Mouse (Mus musculus) MEL (cell line): Measurements from ENCODE around the gene Spry1. TPM values are rescaled to one million over a fixed set of nuclear protein-coding genes. Genes with fewer than 3 reads are reported as not detected.
A peak's percentile ranks its signal among the peaks of the same experiment; 100 is the strongest.

Experiments used
- DNase-seq: peaks from one replicate; pipeline ENCODE4 v3.0.0; 2011; ENCODE audit warnings: low read depth, low spot score
- H3K27ac ChIP-seq: 2 replicates; pipeline ENCODE4 v1.5.1; 2012; ENCODE audit warnings: low read depth, mild to moderate bottlenecking, control low read depth, low read length, moderate library complexity; ENCODE audit not compliant: control insufficient read depth
- H3K27me3 ChIP-seq, 2 experiments: fragments of 150-350 bp in 1 of 2; sonication (generic) in 1 of 2; 2 replicates each; pipeline ENCODE4 v1.6.1; 2012; ENCODE audit warnings: low read length in 2 of 2, mild to moderate bottlenecking in 2 of 2, improper control_type of control experiment in 1 of 2, moderate library complexity in 1 of 2; ENCODE audit not compliant: insufficient read depth in 2 of 2, control insufficient read depth in 1 of 2
- H3K36me3 ChIP-seq, 2 experiments: 2 replicates each; pipeline ENCODE4 v1.6.1; 2012 to 2014; ENCODE audit warnings: low read length in 2 of 2, improper control_type of control experiment in 1 of 2, inconsistent platforms in 1 of 2, mild to moderate bottlenecking in 1 of 2; ENCODE audit not compliant: insufficient read depth in 2 of 2, control insufficient read depth in 1 of 2
- H3K4me1 ChIP-seq, 2 experiments: fragments of 150-350 bp in 1 of 2; sonication (generic) in 1 of 2; 2 replicates each; pipeline ENCODE4 v1.6.1; 2012; ENCODE audit warnings: low read length in 2 of 2, improper control_type of control experiment in 1 of 2, mild to moderate bottlenecking in 1 of 2; ENCODE audit not compliant: insufficient read depth in 2 of 2, control insufficient read depth in 1 of 2
- H3K4me3 ChIP-seq, 2 experiments: fragments of 150-350 bp in 1 of 2; sonication (generic) in 1 of 2; 2 replicates each; pipeline ENCODE4 v1.5.1; 2012; ENCODE audit warnings: low read depth in 2 of 2, low read length in 2 of 2, mild to moderate bottlenecking in 2 of 2, moderate library complexity in 2 of 2, control low read depth in 1 of 2, improper control_type of control experiment in 1 of 2; ENCODE audit not compliant: control insufficient read depth in 1 of 2, insufficient read depth in 1 of 2
- H3K79me2 ChIP-seq: 2 replicates; pipeline ENCODE4 v1.6.1; 2012; ENCODE audit warnings: mild to moderate bottlenecking, low read length, moderate library complexity; ENCODE audit not compliant: control insufficient read depth, poor library complexity, insufficient read depth
- H3K9ac ChIP-seq: 2 replicates; pipeline ENCODE4 v1.6.1; 2012; ENCODE audit warnings: low read depth, mild to moderate bottlenecking, control low read depth, low read length, moderate library complexity; ENCODE audit not compliant: control insufficient read depth, poor library complexity, severe bottlenecking
- H3K9me3 ChIP-seq: fragments of 150-350 bp; sonication (generic); replicated peaks from 2 replicates; pipeline ENCODE4 v1.6.1; 2012; ENCODE audit warnings: mild to moderate bottlenecking, low read length, improper control_type of control experiment, moderate library complexity; ENCODE audit not compliant: insufficient read depth
- CHD1 ChIP-seq: IDR thresholded peaks from 2 replicates; pipeline ENCODE4 v1.6.1; 2012; ENCODE audit warnings: low read depth, mild to moderate bottlenecking, inconsistent platforms, low read length, improper control_type of control experiment
- EP300 ChIP-seq, 2 experiments: IDR thresholded peaks; 2 replicates each; pipeline ENCODE4 v1.6.1; 2011; ENCODE audit warnings: improper control_type of control experiment in 2 of 2, low read length in 2 of 2, low read depth in 1 of 2, mild to moderate bottlenecking in 1 of 2
- ETS1 ChIP-seq: IDR thresholded peaks from 2 replicates; pipeline ENCODE4 v1.6.1; 2012; ENCODE audit warnings: low read depth, mild to moderate bottlenecking, inconsistent platforms, low read length, improper control_type of control experiment, moderate library complexity
- GATA1 ChIP-seq: IDR thresholded peaks from 2 replicates; pipeline ENCODE4 v1.6.1; 2011; ENCODE audit warnings: low read depth, low read length, improper control_type of control experiment
- JUND ChIP-seq: IDR thresholded peaks from 2 replicates; pipeline ENCODE4 v1.6.1; 2011; ENCODE audit warnings: low read depth, mild to moderate bottlenecking, improper control_type of control experiment, low read length
- MAFK ChIP-seq: IDR thresholded peaks from 2 replicates; pipeline ENCODE4 v1.6.1; 2011; ENCODE audit warnings: low read depth, mild to moderate bottlenecking, low read length, improper control_type of control experiment, borderline replicate concordance
- MAX ChIP-seq: IDR thresholded peaks from 2 replicates; pipeline ENCODE4 v1.6.1; 2011; ENCODE audit warnings: low read length, improper control_type of control experiment
- MAZ ChIP-seq: IDR thresholded peaks from 2 replicates; pipeline ENCODE4 v1.6.1; 2012; ENCODE audit warnings: low read depth, mild to moderate bottlenecking, inconsistent platforms, low read length, improper control_type of control experiment
- MEF2A ChIP-seq: IDR thresholded peaks from 2 replicates; pipeline ENCODE4 v1.6.1; 2014; ENCODE audit warnings: low read depth, mild to moderate bottlenecking, inconsistent platforms, low read length, improper control_type of control experiment; ENCODE audit not compliant: poor library complexity, insufficient replicate concordance, severe bottlenecking; ENCODE audit errors: extremely low read depth
- MYB ChIP-seq: IDR thresholded peaks from 2 replicates; pipeline ENCODE4 v1.6.1; 2011; ENCODE audit warnings: mild to moderate bottlenecking, low read depth, low read length, improper control_type of control experiment
- POLR2AphosphoS5 ChIP-seq: IDR thresholded peaks from 2 replicates; pipeline ENCODE4 v1.6.1; 2012; ENCODE audit warnings: low read depth, borderline replicate concordance, mild to moderate bottlenecking, inconsistent platforms, low read length, moderate library complexity, mixed read lengths
- RCOR1 ChIP-seq: IDR thresholded peaks from 2 replicates; pipeline ENCODE4 v1.6.1; 2012; ENCODE audit warnings: low read depth, mild to moderate bottlenecking, inconsistent platforms, low read length, improper control_type of control experiment
- SIN3A ChIP-seq: IDR thresholded peaks from 2 replicates; pipeline ENCODE4 v1.6.1; 2012; ENCODE audit warnings: low read length, improper control_type of control experiment, inconsistent platforms
- SMC3 ChIP-seq: IDR thresholded peaks from 2 replicates; pipeline ENCODE4 v1.6.1; 2011; ENCODE audit warnings: low read depth, low read length, improper control_type of control experiment
- TAL1 ChIP-seq: IDR thresholded peaks from 2 replicates; pipeline ENCODE4 v1.6.1; 2012; ENCODE audit warnings: mild to moderate bottlenecking, inconsistent platforms, low read length, moderate library complexity, mixed read lengths
- TCF12 ChIP-seq: IDR thresholded peaks from 2 replicates; pipeline ENCODE4 v1.6.1; 2014; ENCODE audit warnings: low read depth, mild to moderate bottlenecking, inconsistent platforms, low read length, improper control_type of control experiment, moderate library complexity
- UBTF ChIP-seq: IDR thresholded peaks from 2 replicates; pipeline ENCODE4 v1.6.1; 2012; ENCODE audit warnings: low read depth, mild to moderate bottlenecking, inconsistent platforms, low read length, improper control_type of control experiment, moderate library complexity, borderline replicate concordance; ENCODE audit not compliant: insufficient read depth
- USF1 ChIP-seq: IDR thresholded peaks from 2 replicates; pipeline ENCODE4 v1.6.1; 2014; ENCODE audit warnings: low read depth, mild to moderate bottlenecking, inconsistent platforms, low read length, improper control_type of control experiment, moderate library complexity
- ZC3H11A ChIP-seq: IDR thresholded peaks from 2 replicates; pipeline ENCODE4 v1.6.1; 2012; ENCODE audit warnings: low read depth, mild to moderate bottlenecking, inconsistent platforms, low read length, improper control_type of control experiment
- ZNF384 ChIP-seq: IDR thresholded peaks from 2 replicates; pipeline ENCODE4 v1.6.1; 2012; ENCODE audit warnings: low read depth, mild to moderate bottlenecking, inconsistent platforms, low read length, improper control_type of control experiment
- polyA plus RNA-seq, 2 experiments: library from polyadenylated mRNA; stranded (reverse) in 1 of 2; unstranded in 1 of 2; fragments of >175 nt in 1 of 2; fragments of >200 nt in 1 of 2; gene quantifications; 2 replicates each; pipeline versions ENCODE4 v1.2.1 to v1.2.4; 2012; ENCODE audit warnings: low replicate concordance in 2 of 2, low read depth in 1 of 2; ENCODE audit not compliant: insufficient read length in 2 of 2, insufficient read depth in 1 of 2, missing spikeins in 1 of 2
- total RNA-seq: library from RNA; depleted of rRNA; stranded (reverse); fragments of 300-350 nt; gene quantifications from 2 replicates; pipeline ENCODE4 v1.2.3, GENCODE M21; 2012

The Spry1 gene
- total and polyA plus RNA-seq, 3 experiments: 0.31 TPM; not detected in 2

- Histone ChIP-seq H3K9me3 (no peaks in the 10 kb centered on the region), H3K36me3 (peaks cover 0 to 4% of the 10 kb centered on the region in 2 experiments; a peak in 2 of 4 replicates), H3K79me2 (no peaks in the 10 kb centered on the region; the same call in 1 of the 2 replicates), H3K27me3 (no peaks in the 10 kb centered on the region), H3K4me3 (peak overlapping the region; percentile 51 to 67), H3K4me1 (peaks cover 0 to 5% of the 10 kb centered on the region in 2 experiments; a peak in 2 of 4 replicates), H3K9ac (peak overlapping the region; percentile 18)
- peak; percentile 86 for DNase-seq
- TF ChIP-seq MEF2A (no peak), USF1 (no peak), ETS1 (peak; percentile 60; the same call in 1 of the 2 replicates), CHD1 (no peak), TAL1 (peak; percentile 3; the same call in 1 of the 2 replicates), ZNF384 (peak; percentile 71), RCOR1 (0 out of 2 replicates have a peak, but pooled peaks have one; percentile 55), ZC3H11A (no peak), SMC3 (0 out of 2 replicates have a peak, but pooled peaks have one; percentile 10), EP300 (IDR thresholded peaks at IDR 0.05; ENCODE audit: low read depth in 1 of 2, low read length in 2 of 2) (peak; percentile 68 to 72), JUND (no peak), SIN3A (0 out of 2 replicates have a peak, but pooled peaks have one; percentile 49), MYB (0 out of 2 replicates have a peak, but pooled peaks have one; percentile 13), MAZ (peak; percentile 48), GATA1 (peak; percentile 35), MAFK (no peak), UBTF (no peak), POLR2AphosphoS5 (no peak), MAX (no peak), TCF12 (0 out of 2 replicates have a peak, but pooled peaks have one; percentile 19)
- TF ChIP-seq, all 39 proteins: peak for 11
- H3K27ac ChIP-seq: peak overlapping the region; percentile 37
These were observed 14.4 kb downstream of the Spry1 start for GRCm38 (mm10) chr3:37653935-37654729.
